Comparison of ENCODE assay signal across 19 mouse cellular contexts in the genomic region with DNA sequence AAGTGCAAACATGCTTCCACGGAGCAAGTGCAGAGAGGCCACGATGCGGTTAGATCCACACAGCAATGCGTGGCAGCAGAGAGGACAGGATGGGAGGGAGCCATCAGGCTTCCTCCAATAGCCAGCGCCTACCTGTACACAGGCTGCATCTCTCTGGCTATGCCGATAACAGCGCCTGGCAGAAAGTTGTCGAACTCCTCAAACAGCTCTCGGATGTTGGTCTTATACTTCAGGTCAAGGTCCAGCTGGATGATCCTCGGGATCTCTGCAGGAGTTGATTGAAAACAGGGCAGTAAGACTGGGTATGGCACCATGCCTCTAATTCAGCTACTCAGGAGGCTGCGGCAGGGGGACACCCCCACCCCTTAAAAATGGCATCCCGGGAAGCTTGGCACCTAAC.
A peak's percentile ranks its signal among the peaks of the same experiment; 100 is the strongest.
DNase-seq lines count a peak whose midpoint lies in the region; ATAC-seq and TF ChIP-seq lines count a peak whose summit lies in the region.
"Had no signal": no experiment of that assay in that cellular context is flagged by ENCODE, and none has a peak within 500 bp of the region (broad histone marks: within the 10 kb centered on the region; RNA-seq: fewer than 3 reads in every experiment).

No protein-coding gene starts in this region.

- no peak overlapping the region for H3K4me2 ChIP-seq in kidney, embryonic 16.5 days (replicated peaks; ENCODE audit: low read depth, low read length)
- H3K4me2 ChIP-seq: embryonic facial prominence, embryonic 13.5 days; forebrain, embryonic 13.5 days; hindbrain, embryonic 14.5 days had no signal

- 67% methylated on average over 12 of the region's 12 CpGs for WGBS in heart, adult 2 months
- WGBS in kidney, adult 2 months = 83% methylated on average over 12 of the region's 12 CpGs
- 91% methylated on average over 12 of the region's 12 CpGs for WGBS in kidney, embryonic 16.5 days
- 93% methylated on average over 12 of the region's 12 CpGs for WGBS in forebrain, embryonic 10.5 days

- H3K4me3 ChIP-seq in heart, adult 2 months = no peak overlapping the region
- no peak overlapping the region for H3K4me3 ChIP-seq in kidney, adult 2 months (ENCODE audit: insufficient read depth, low read depth, low read length)
- H3K4me3 ChIP-seq in kidney, embryonic 16.5 days (ENCODE audit: low read length) = no peak overlapping the region
- H3K4me3 ChIP-seq in E14TG2a.4 (replicated peaks; ENCODE audit: low read length) = peak overlapping the region; percentile 17
- no peak overlapping the region for H3K4me3 ChIP-seq in forebrain, embryonic 10.5 days
- H3K4me3 ChIP-seq: embryonic facial prominence, embryonic 13.5 days; forebrain, embryonic 13.5 days had no signal

- H3K9ac ChIP-seq in heart, adult 2 months (ENCODE audit: low read depth, low read length) = no peak overlapping the region
- H3K9ac ChIP-seq in kidney, embryonic 16.5 days (replicated peaks; ENCODE audit: low read length) = no peak overlapping the region
- H3K9ac ChIP-seq: embryonic facial prominence, embryonic 13.5 days; forebrain, embryonic 13.5 days; forebrain, postnatal 0 days had no signal

- no peaks in the 10 kb centered on the region for H3K27me3 ChIP-seq in heart, adult 2 months (ENCODE audit: control insufficient read depth, insufficient read depth, low read length)
- H3K27me3 ChIP-seq in kidney, adult 2 months (replicated peaks; ENCODE audit: control insufficient read depth, insufficient read depth, low read length) = no peaks in the 10 kb centered on the region
- no peaks in the 10 kb centered on the region for H3K27me3 ChIP-seq in kidney, embryonic 16.5 days (ENCODE audit: insufficient read depth, low read length)
- H3K27me3 ChIP-seq in E14TG2a.4 (ENCODE audit: insufficient read depth, low read length) = no peaks in the 10 kb centered on the region
- no peaks in the 10 kb centered on the region for H3K27me3 ChIP-seq in forebrain, embryonic 10.5 days (ENCODE audit: poor library complexity, severe bottlenecking)
- H3K27me3 ChIP-seq: embryonic facial prominence, embryonic 13.5 days; forebrain, embryonic 13.5 days had no signal

- intact Hi-C loops in heart, adult 2 months (cut with DNase I) = no loop called here

- H3K9me3 ChIP-seq in kidney, embryonic 16.5 days (ENCODE audit: low read length) = no peaks in the 10 kb centered on the region
- no peaks in the 10 kb centered on the region for H3K9me3 ChIP-seq in E14TG2a.4 (ENCODE audit: low read length)
- H3K9me3 ChIP-seq in forebrain, embryonic 10.5 days = no peaks in the 10 kb centered on the region
- H3K9me3 ChIP-seq: embryonic facial prominence, embryonic 13.5 days; forebrain, embryonic 13.5 days had no signal

- no peak for DNase-seq in heart, adult 2 months
- no peak for DNase-seq in heart, adult 18-20 months
- DNase-seq in kidney, adult 2 months = peak; percentile 33
- peak; percentile 42 for DNase-seq in NIH3T3 (ENCODE audit: low read depth)
- no peak for DNase-seq in forebrain, embryonic 10.5 days (ENCODE audit: extremely low spot score, low spot score)
- DNase-seq: adrenal gland, adult 2 months; adrenal gland, postnatal 25 days; B cell, adult 2 months; cerebellum, adult 9-10 months; cerebellum, postnatal 36 days; forebrain, postnatal 0 days; gastrocnemius, postnatal 36 days; kidney, adult 11 months had no signal

- no peaks in the 10 kb centered on the region for H3K79me2 ChIP-seq in heart, adult 2 months (replicated peaks; ENCODE audit: control insufficient read depth, insufficient read depth, low read length)

- TF ChIP-seq CTCF in heart, adult 2 months (IDR thresholded peaks at IDR 0.05) = no peak; the same call in 1 of the 2 replicates
- TF ChIP-seq CTCF in kidney, adult 2 months (conservative IDR thresholded peaks at IDR 0.05; ENCODE audit: insufficient read depth, insufficient read length, low read depth, low read length) = no peak
- no peak for TF ChIP-seq CTCF in E14TG2a.4 (conservative IDR thresholded peaks at IDR 0.05; ENCODE audit: low read length)

- H3K4me1 ChIP-seq in heart, adult 2 months (ENCODE audit: control insufficient read depth, insufficient read depth, low read length) = peaks cover 35% of the 10 kb centered on the region
- peaks cover 15% of the 10 kb centered on the region for H3K4me1 ChIP-seq in kidney, adult 2 months (ENCODE audit: control insufficient read depth, insufficient read depth, low read length)
- peaks cover 28% of the 10 kb centered on the region for H3K4me1 ChIP-seq in kidney, embryonic 16.5 days (ENCODE audit: insufficient read depth, low read length)
- peaks cover 74% of the 10 kb centered on the region for H3K4me1 ChIP-seq in E14TG2a.4 (replicated peaks; ENCODE audit: low read depth, low read length)
- peaks cover 27% of the 10 kb centered on the region for H3K4me1 ChIP-seq in forebrain, embryonic 10.5 days

- no peak for TF ChIP-seq POLR2A in heart, adult 2 months (IDR thresholded peaks at IDR 0.05; ENCODE audit: insufficient read depth, low read depth, low read length)
- no peak for TF ChIP-seq POLR2A in kidney, adult 2 months (IDR thresholded peaks at IDR 0.05; ENCODE audit: low read depth, low read length)

- no peak for TF ChIP-seq EP300 in heart, adult 2 months (IDR thresholded peaks at IDR 0.05; ENCODE audit: insufficient read depth, low read depth, low read length)

- ATAC-seq in kidney, embryonic 16.5 days (ENCODE audit: low FRiP score, low TSS enrichment) = no peak
- ATAC-seq: CD4-positive, CD25-positive, alpha-beta regulatory T cell, adult 4 months; forebrain, embryonic 13.5 days; forebrain, postnatal 0 days had no signal

- no peaks in the 10 kb centered on the region; the same call in 1 of the 2 replicates for H3K36me3 ChIP-seq in heart, adult 2 months (ENCODE audit: control insufficient read depth, insufficient read depth, low read length)
- no peaks in the 10 kb centered on the region for H3K36me3 ChIP-seq in kidney, adult 2 months (ENCODE audit: control insufficient read depth, insufficient read depth, low read length)
- H3K36me3 ChIP-seq in kidney, embryonic 16.5 days (ENCODE audit: insufficient read depth, low read length) = no peaks in the 10 kb centered on the region
- H3K36me3 ChIP-seq in E14TG2a.4 (ENCODE audit: insufficient read depth, low read length) = 0 out of 2 replicates have a peak, but pooled peaks cover 5% of the 10 kb centered on the region
- peaks cover 16% of the 10 kb centered on the region; the same call in 1 of the 2 replicates for H3K36me3 ChIP-seq in forebrain, embryonic 10.5 days (replicated peaks)

- H3K27ac ChIP-seq in heart, adult 2 months = peak overlapping the region; percentile 77
- no peak overlapping the region for H3K27ac ChIP-seq in kidney, adult 2 months (ENCODE audit: insufficient read depth, low read depth, low read length)
- H3K27ac ChIP-seq in kidney, embryonic 16.5 days (ENCODE audit: low read length) = no peak overlapping the region
- H3K27ac ChIP-seq in forebrain, embryonic 10.5 days = no peak overlapping the region
- H3K27ac ChIP-seq: embryonic facial prominence, embryonic 13.5 days; forebrain, embryonic 13.5 days had no signal

Comparison
In these comparisons a context has a peak if more than half of its experiments do, and no peak if none do; other contexts are left out.
1. DNase-seq: peak in kidney, adult 2 months (single experiment) and NIH3T3 (single experiment); none in heart, adult 2 months (0 of 2), heart, adult 18-20 months (0 of 2) and forebrain, embryonic 10.5 days (single experiment).